Mouse (Mus musculus) olfactory bulb, adult 2 months (tissue): ENCODE measurements around the gene Cbr2.

Experiments used
- CTCF ChIP-seq: fragments of 200-500 bp; IDR thresholded peaks from 2 replicates; pipeline ENCODE4 v1.5.1; 2012; ENCODE audit warnings: low read depth, mild to moderate bottlenecking, low read length, moderate library complexity; ENCODE audit not compliant: insufficient read depth
- POLR2A ChIP-seq: fragments of 200-500 bp; IDR thresholded peaks from 2 replicates; pipeline ENCODE4 v1.6.1; 2012; ENCODE audit warnings: mild to moderate bottlenecking, low read depth, low read length, moderate library complexity; ENCODE audit not compliant: insufficient read depth

DNA sequence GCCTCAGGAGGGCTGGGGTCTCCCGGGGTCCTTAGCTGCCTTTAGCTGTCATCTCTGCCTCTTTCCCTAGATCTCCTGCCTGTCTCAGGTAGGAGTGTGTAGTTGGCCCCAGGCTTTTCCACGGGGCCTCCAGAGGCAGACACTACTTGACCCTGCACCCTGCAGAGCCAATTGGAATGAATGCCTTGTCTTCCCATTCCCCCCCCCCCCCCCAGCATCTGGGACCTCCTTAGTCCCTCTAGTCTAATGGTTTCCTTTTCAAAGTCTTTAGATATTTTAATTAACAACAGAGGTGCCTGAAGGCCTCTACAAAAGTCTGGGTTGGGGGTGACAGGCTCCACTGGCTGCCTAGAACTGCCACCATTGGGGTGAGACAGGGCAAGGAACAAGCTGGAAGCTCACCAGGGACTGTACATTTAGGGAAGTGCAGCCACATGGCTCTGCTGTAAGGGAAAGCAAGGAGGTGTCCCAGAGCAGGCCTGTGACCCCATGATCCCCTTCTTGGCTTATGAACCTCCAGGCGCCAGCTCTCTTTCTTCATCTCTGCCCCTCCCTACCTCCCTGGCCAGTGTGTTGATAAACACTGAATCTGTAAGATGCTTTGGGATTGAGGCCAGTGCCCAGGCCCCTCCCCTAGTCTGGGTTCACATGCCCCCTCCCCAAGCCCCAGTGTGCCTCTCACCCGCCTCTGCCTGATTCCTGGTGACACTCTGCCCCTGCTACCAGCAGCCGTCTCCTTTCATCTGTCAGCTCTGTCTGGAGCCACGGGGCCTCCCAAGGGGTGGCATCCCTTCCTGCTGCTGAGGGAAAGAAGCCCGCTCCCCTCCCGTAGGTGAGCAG lies 27.2 kb downstream of the Cbr2 start:
- TF ChIP-seq CTCF (no peak), POLR2A (no peak)
